Mouse (Mus musculus) intestine, postnatal 0 days (tissue): ENCODE measurements at regions not wholly inside any gene's neighbourhood (a gene's known extent, or its start where the extent isn't known, plus 50 kb on each side); places are given as distances from the start of the nearest gene placed in this dataset.

Source experiments
- ATAC-seq: fragments of 200-750 bp; cut with Nextera tagmentation; 2 replicates; pipeline ENCODE4 v1.8.0; 2017; ENCODE audit warnings: mild to moderate bottlenecking, moderate TSS enrichment, moderate library complexity
- H3K27ac ChIP-seq: fragments of 300-500 bp; sonication (generic); 2 replicates; pipeline ENCODE4 v1.5.1; 2014; ENCODE audit warnings: mild to moderate bottlenecking, low read depth, low read length, moderate library complexity
- H3K27me3 ChIP-seq: fragments of 300-500 bp; sonication (generic); replicated peaks from 2 replicates; pipeline ENCODE4 v1.6.1; 2014; ENCODE audit warnings: low read length, mixed read lengths; ENCODE audit not compliant: control insufficient read depth, insufficient read depth
- H3K36me3 ChIP-seq: fragments of 300-500 bp; sonication (generic); 2 replicates; pipeline ENCODE4 v1.6.1; 2014; ENCODE audit warnings: mild to moderate bottlenecking, moderate library complexity; ENCODE audit not compliant: control insufficient read depth, insufficient read depth
- H3K4me1 ChIP-seq: fragments of 300-500 bp; sonication (generic); replicated peaks from 2 replicates; pipeline ENCODE4 v1.6.1; 2014; ENCODE audit warnings: antibody characterized with exemption, low read length, mixed read lengths; ENCODE audit not compliant: control insufficient read depth, insufficient read depth
- H3K4me2 ChIP-seq: fragments of 300-500 bp; sonication (generic); replicated peaks from 2 replicates; pipeline ENCODE4 v1.6.1; 2014; ENCODE audit warnings: low read depth, mild to moderate bottlenecking, moderate library complexity
- H3K4me3 ChIP-seq: fragments of 300-500 bp; sonication (generic); 2 replicates; pipeline ENCODE4 v1.5.1; 2014; ENCODE audit warnings: low read depth, low read length
- H3K9ac ChIP-seq: fragments of 300-500 bp; sonication (generic); 2 replicates; pipeline ENCODE4 v1.6.1; 2014; ENCODE audit warnings: mild to moderate bottlenecking, low read depth, low read length
- H3K9me3 ChIP-seq: fragments of 300-500 bp; sonication (generic); 2 replicates; pipeline ENCODE4 v1.6.1; 2016; ENCODE audit warnings: mixed run types; ENCODE audit not compliant: control insufficient read depth
- CTCF ChIP-seq: sonication (generic); IDR thresholded peaks from 2 replicates; pipeline ENCODE4 v1.5.1; 2016; ENCODE audit warnings: low read depth, mild to moderate bottlenecking, control low read depth, antibody characterized with exemption, moderate library complexity
- WGBS: fragments of 180-500 bp; shearing (Covaris S2); extraction: QIAGEN DNeasy Blood & Tissue Kit; methylation state at CpG from one replicate; pipeline ENCODE4 v1.1.7; 2014; 5-methylcytosine and 5-hydroxymethylcytosine counted together

DNA sequence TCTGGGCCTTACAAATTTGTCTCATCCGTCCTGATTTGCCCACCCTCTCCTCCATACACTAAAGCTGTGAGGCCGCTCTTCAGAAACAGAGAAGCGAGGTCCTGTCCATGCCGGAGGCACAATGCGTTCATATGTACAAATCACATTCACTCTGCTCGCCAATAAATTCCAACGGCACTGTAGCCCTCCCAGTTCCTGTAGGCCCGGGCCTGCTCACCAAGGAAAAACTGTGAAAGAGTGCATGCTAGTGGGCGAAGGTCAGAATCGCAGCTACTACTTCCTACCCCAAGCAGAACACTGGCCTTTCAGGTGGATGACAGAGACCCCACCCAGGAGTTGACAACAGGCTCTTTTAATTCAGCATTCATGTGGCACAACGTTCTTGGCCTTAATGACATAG lies 278.7 kb downstream of the Insig2 start:
- ATAC-seq: no peak
- WGBS: 20% methylated on average over 11 of the region's 11 CpGs

DNA sequence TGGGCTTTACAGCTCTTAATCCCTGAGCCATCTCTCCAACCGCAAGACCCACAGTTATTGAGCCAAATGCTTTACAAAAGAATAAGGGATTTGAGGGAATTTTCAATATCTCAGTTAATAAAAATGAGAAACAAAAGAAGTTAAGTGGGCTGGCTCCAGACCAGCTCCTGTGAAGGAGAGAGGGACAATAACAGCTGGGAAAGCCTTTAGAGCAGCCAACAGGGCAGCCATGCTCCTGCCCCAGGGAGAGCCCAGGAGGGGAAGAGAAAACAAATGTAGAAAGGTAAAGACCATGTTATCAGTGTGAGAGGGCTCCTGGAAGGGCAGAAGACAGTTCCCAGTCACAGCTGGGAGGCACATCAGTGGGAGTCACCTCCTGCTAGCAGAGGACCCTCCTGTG lies 257.8 kb downstream of the Insig2 start:
- WGBS: 79% methylated on average over 1 of the region's 1 CpGs
- no peak for TF ChIP-seq CTCF

More for the DNA sequence above, 278.7 kb downstream of the Insig2 start:
- no peaks in the 10 kb centered on the region for H3K27me3 ChIP-seq
- H3K9me3 ChIP-seq: no peaks in the 10 kb centered on the region
- no peaks in the 10 kb centered on the region for H3K4me1 ChIP-seq
- no peaks in the 10 kb centered on the region for H3K36me3 ChIP-seq
- no peak overlapping the region for H3K4me3 ChIP-seq
- peak; percentile 54 for TF ChIP-seq CTCF
- H3K4me2 ChIP-seq: no peak overlapping the region
- no peak overlapping the region for H3K9ac ChIP-seq
- no peak overlapping the region for H3K27ac ChIP-seq

GRCm38 (mm10) chr1:121082839-121083238 lies 249.6 kb downstream of the Insig2 start:
- no peaks in the 10 kb centered on the region for H3K36me3 ChIP-seq
- H3K9ac ChIP-seq: no peak overlapping the region
- TF ChIP-seq CTCF: no peak
- H3K27me3 ChIP-seq: no peaks in the 10 kb centered on the region
- H3K4me2 ChIP-seq: no peak overlapping the region
- no peaks in the 10 kb centered on the region for H3K9me3 ChIP-seq
- H3K27ac ChIP-seq: no peak overlapping the region
- H3K4me3 ChIP-seq: no peak overlapping the region
- ATAC-seq: no peak
- no peaks in the 10 kb centered on the region for H3K4me1 ChIP-seq
- WGBS: 31% methylated on average over 5 of the region's 5 CpGs

More for the DNA sequence above, 257.8 kb downstream of the Insig2 start:
- Histone ChIP-seq H3K4me3 (no peak overlapping the region), H3K36me3 (no peaks in the 10 kb centered on the region), H3K4me2 (no peak overlapping the region), H3K27me3 (no peaks in the 10 kb centered on the region), H3K4me1 (no peaks in the 10 kb centered on the region), H3K9ac (no peak overlapping the region), H3K27ac (no peak overlapping the region), H3K9me3 (no peaks in the 10 kb centered on the region)
- ATAC-seq: no peak

DNA sequence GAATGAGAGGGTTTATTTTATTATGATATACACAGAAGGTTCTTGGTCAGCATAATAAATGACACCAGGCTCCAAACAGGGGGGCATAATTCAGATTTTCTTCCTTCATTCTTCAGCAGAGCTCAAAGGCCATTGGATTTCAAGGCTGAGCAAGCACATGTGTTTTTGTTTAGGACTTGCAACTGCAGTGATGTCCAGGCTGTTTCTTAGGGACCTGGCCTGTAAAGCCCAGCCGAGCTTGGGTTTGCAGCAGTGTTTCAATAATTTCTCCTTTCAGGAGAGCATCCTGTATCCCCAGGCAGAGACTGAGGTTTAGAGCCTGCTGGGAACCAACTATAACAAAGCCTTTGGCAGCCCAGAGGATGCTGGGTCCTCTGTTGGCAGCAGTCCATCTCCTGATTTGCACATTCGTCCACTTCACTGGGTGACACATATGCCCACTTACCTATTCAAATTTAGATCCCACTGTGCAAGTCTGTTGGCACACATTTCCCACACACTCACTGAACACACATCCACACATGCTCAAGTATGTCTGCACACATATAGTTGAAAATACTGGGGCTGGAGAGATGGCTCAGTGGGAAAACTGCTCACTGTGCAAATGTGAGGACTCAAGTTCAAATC lies 247.2 kb downstream of the Insig2 start:
- TF ChIP-seq CTCF: no peak
- 62% methylated on average over 2 of the region's 2 CpGs for WGBS
- no peaks in the 10 kb centered on the region for H3K9me3 ChIP-seq
- no peaks in the 10 kb centered on the region for H3K4me1 ChIP-seq
- no peaks in the 10 kb centered on the region for H3K36me3 ChIP-seq
- H3K4me2 ChIP-seq: no peak overlapping the region
- no peak overlapping the region for H3K9ac ChIP-seq
- no peaks in the 10 kb centered on the region for H3K27me3 ChIP-seq
- ATAC-seq: no peak
- no peak overlapping the region for H3K27ac ChIP-seq
- no peak overlapping the region for H3K4me3 ChIP-seq

GRCm38 (mm10) chr1:121087124-121087887 lies 245.1 kb downstream of the Insig2 start:
- H3K27ac ChIP-seq: no peak overlapping the region
- H3K9ac ChIP-seq: no peak overlapping the region
- no peaks in the 10 kb centered on the region for H3K4me1 ChIP-seq
- no peak for TF ChIP-seq CTCF
- no peaks in the 10 kb centered on the region for H3K36me3 ChIP-seq
- ATAC-seq: no peak
- no peaks in the 10 kb centered on the region for H3K9me3 ChIP-seq
- no peak overlapping the region for H3K4me2 ChIP-seq
- no peaks in the 10 kb centered on the region for H3K27me3 ChIP-seq
- 30% methylated on average over 7 of the region's 7 CpGs for WGBS
- H3K4me3 ChIP-seq: no peak overlapping the region

GRCm38 (mm10) chr1:121090628-121091027 lies 241.8 kb downstream of the Insig2 start:
- H3K36me3 ChIP-seq: no peaks in the 10 kb centered on the region
- 79% methylated on average over 4 of the region's 4 CpGs for WGBS
- no peak for TF ChIP-seq CTCF

More at GRCm38 (mm10) chr1:121090628-121091027, 241.8 kb downstream of the Insig2 start:
- H3K9me3 ChIP-seq: no peaks in the 10 kb centered on the region
- H3K9ac ChIP-seq: no peak overlapping the region
- H3K4me2 ChIP-seq: no peak overlapping the region
- no peak overlapping the region for H3K4me3 ChIP-seq
- no peak overlapping the region for H3K27ac ChIP-seq
- no peak for ATAC-seq
- H3K4me1 ChIP-seq: no peaks in the 10 kb centered on the region
- H3K27me3 ChIP-seq: no peaks in the 10 kb centered on the region
